8 mouse cellular contexts compared by ENCODE assay signal in the genomic region with DNA sequence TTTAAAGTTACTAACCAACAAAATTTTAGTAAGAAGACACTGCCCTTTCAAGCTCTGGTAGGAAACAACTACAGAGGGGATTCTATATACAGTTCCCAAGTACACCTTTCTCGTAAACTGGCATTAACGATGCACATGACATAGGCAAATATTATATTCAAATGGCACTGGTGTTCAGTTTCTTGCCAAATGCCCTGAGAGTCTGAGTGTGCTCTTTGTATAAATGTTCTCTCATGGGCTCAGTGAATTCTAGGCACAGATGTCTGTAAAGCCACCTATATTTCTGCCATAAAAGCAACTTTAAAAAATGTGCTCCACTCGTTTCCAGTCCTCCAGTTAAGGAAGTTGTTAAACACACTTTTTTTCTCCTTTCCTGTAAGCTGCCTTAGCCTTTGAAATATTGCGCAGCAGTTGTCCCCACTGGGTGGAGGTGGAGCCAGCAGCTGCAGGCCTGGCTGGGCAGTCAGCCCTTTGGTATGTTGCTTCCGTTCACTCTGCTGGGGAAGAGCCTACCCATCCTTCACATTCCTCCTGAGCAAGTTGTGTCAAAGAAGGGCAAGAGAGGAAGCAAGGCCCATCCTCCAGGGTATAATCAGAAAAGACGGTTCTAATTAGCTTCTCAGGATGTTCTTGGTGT.
A peak's percentile ranks its signal among the peaks of the same experiment; 100 is the strongest.
DNase-seq lines count a peak whose midpoint lies in the region; ATAC-seq and TF ChIP-seq lines count a peak whose summit lies in the region.

No protein-coding gene starts in this region.

- no peak for TF ChIP-seq CTCF in gastrocnemius, adult 2 months (IDR thresholded peaks at IDR 0.05)

- WGBS in liver, embryonic 15.5 days (ENCODE audit: insufficient replicate concordance): 25% methylated on average over 6 of the region's 6 CpGs
- 43% methylated on average over 6 of the region's 6 CpGs for WGBS in liver, embryonic 11.5 days
- 65% methylated on average over 6 of the region's 6 CpGs for WGBS in midbrain, embryonic 15.5 days

- H3K4me3 ChIP-seq in liver, embryonic 15.5 days (replicated peaks): no peak overlapping the region
- no peak overlapping the region for H3K4me3 ChIP-seq in liver, embryonic 11.5 days (ENCODE audit: low read depth, low read length)
- no peak overlapping the region for H3K4me3 ChIP-seq in gastrocnemius, adult 2 months
- H3K4me3 ChIP-seq in midbrain, embryonic 15.5 days: no peak overlapping the region

- no peaks in the 10 kb centered on the region for H3K27me3 ChIP-seq in liver, embryonic 15.5 days
- H3K27me3 ChIP-seq in liver, embryonic 11.5 days (replicated peaks; ENCODE audit: control insufficient read depth, insufficient read depth, low read length): no peaks in the 10 kb centered on the region
- H3K27me3 ChIP-seq in midbrain, embryonic 15.5 days (replicated peaks): no peaks in the 10 kb centered on the region

- no peak overlapping the region for H3K9ac ChIP-seq in liver, embryonic 15.5 days
- no peak overlapping the region for H3K9ac ChIP-seq in liver, embryonic 11.5 days (ENCODE audit: low read depth, low read length)
- no peak overlapping the region for H3K9ac ChIP-seq in midbrain, embryonic 15.5 days

- peak; percentile 31; the same call in 1 of the 2 replicates for ATAC-seq in liver, embryonic 15.5 days (ENCODE audit: insufficient read depth)
- ATAC-seq in liver, embryonic 11.5 days (replicated peaks; ENCODE audit: low FRiP score): no peak
- ATAC-seq in midbrain, embryonic 15.5 days (replicated peaks): no peak

- no peaks in the 10 kb centered on the region for H3K4me1 ChIP-seq in liver, embryonic 15.5 days (replicated peaks)
- no peaks in the 10 kb centered on the region for H3K4me1 ChIP-seq in liver, embryonic 11.5 days (replicated peaks; ENCODE audit: control insufficient read depth, insufficient read depth, low read length)
- no peaks in the 10 kb centered on the region for H3K4me1 ChIP-seq in midbrain, embryonic 15.5 days

- H3K4me2 ChIP-seq in liver, embryonic 15.5 days: no peak overlapping the region
- H3K4me2 ChIP-seq in liver, embryonic 11.5 days: no peak overlapping the region
- no peak overlapping the region for H3K4me2 ChIP-seq in midbrain, embryonic 15.5 days

- no peak overlapping the region for H3K27ac ChIP-seq in liver, embryonic 15.5 days (replicated peaks)
- H3K27ac ChIP-seq in liver, embryonic 11.5 days (ENCODE audit: low read depth, low read length): no peak overlapping the region
- H3K27ac ChIP-seq in gastrocnemius, adult 2 months: peak overlapping the region; percentile 61
- H3K27ac ChIP-seq in midbrain, embryonic 15.5 days: no peak overlapping the region

- H3K36me3 ChIP-seq in liver, embryonic 15.5 days (replicated peaks): no peaks in the 10 kb centered on the region
- no peaks in the 10 kb centered on the region for H3K36me3 ChIP-seq in liver, embryonic 11.5 days (ENCODE audit: control insufficient read depth, insufficient read depth, low read length)
- H3K36me3 ChIP-seq in midbrain, embryonic 15.5 days (replicated peaks): no peaks in the 10 kb centered on the region

- H3K9me3 ChIP-seq in liver, embryonic 15.5 days (replicated peaks): no peaks in the 10 kb centered on the region
- no peaks in the 10 kb centered on the region for H3K9me3 ChIP-seq in liver, embryonic 11.5 days (ENCODE audit: control insufficient read depth, low read length)
- no peaks in the 10 kb centered on the region for H3K9me3 ChIP-seq in midbrain, embryonic 15.5 days

- no peak for DNase-seq in liver, embryonic 11.5 days (ENCODE audit: low spot score)
- peak; percentile 72 for DNase-seq in gastrocnemius, adult 2 months
- DNase-seq in kidney, adult 9 months: peak; percentile 55
- DNase-seq in lung, postnatal 4 days: peak; percentile 58 to 75
- no peak for DNase-seq in right cerebral cortex, postnatal 25 days
- DNase-seq in MN1 (ENCODE audit: low spot score): no peak

- intact Hi-C loops in gastrocnemius, adult 2 months (cut with DNase I): no loop called here

Comparison
In these comparisons a context has a peak if more than half of its experiments do, and no peak if none do; other contexts are left out.
1. DNase-seq: peak in gastrocnemius, adult 2 months (single experiment), kidney, adult 9 months (single experiment) and lung, postnatal 4 days (2 of 2); none in liver, embryonic 11.5 days (single experiment), right cerebral cortex, postnatal 25 days (single experiment) and MN1 (single experiment).